Mouse (Mus musculus): ENCODE data around the gene Trappc1.

The Trappc1 gene

GRCm38 (mm10) chr11:69331152-69331551, 7.4 kb downstream of the Trappc1 start:
- DNase-seq (ENCODE audit: low spot score) = no peak

GRCm38 (mm10) chr11:69331929-69332405, 8.2 kb downstream of the Trappc1 start:
- DNase-seq (ENCODE audit: low spot score) = peak; percentile 80

GRCm38 (mm10) chr11:69332713-69333253, 9.0 kb downstream of the Trappc1 start:
- no peak for DNase-seq (ENCODE audit: low spot score)

- no peak for DNase-seq (ENCODE audit: low spot score)
Observed at GRCm38 (mm10) chr11:69333922-69334321, 10.1 kb downstream of the Trappc1 start.

GRCm38 (mm10) chr11:69334796-69335195, 11.0 kb downstream of the Trappc1 start:
- DNase-seq (ENCODE audit: low spot score) = no peak

- DNase-seq (ENCODE audit: low spot score) = peak; percentile 71
Observed at GRCm38 (mm10) chr11:69340161-69341131, 16.7 kb downstream of the Trappc1 start, which contains the start of gene Rnf227. Rnf227 (plus strand) TSS chr11:69340461.

GRCm38 (mm10) chr11:69346441-69346840, 22.7 kb downstream of the Trappc1 start:
- DNase-seq (ENCODE audit: low spot score) = no peak

GRCm38 (mm10) chr11:69356544-69356943, 32.8 kb downstream of the Trappc1 start:
- DNase-seq (ENCODE audit: low spot score) = no peak

GRCm38 (mm10) chr11:69357690-69358089, 33.9 kb downstream of the Trappc1 start:
- DNase-seq (ENCODE audit: low spot score) = no peak

- no peak for DNase-seq (ENCODE audit: low spot score)
Observed at GRCm38 (mm10) chr11:69362021-69362420, 38.2 kb downstream of the Trappc1 start.

- no peak for DNase-seq (ENCODE audit: low spot score)
Observed at GRCm38 (mm10) chr11:69362479-69362878, 38.7 kb downstream of the Trappc1 start.

GRCm38 (mm10) chr11:69364376-69364775, 40.6 kb downstream of the Trappc1 start:
- DNase-seq (ENCODE audit: low spot score) = no peak

GRCm38 (mm10) chr11:69364910-69365309, 41.1 kb downstream of the Trappc1 start:
- peak; percentile 97 for DNase-seq (ENCODE audit: low spot score)

- DNase-seq (ENCODE audit: low spot score) = no peak
Observed at GRCm38 (mm10) chr11:69365722-69366121, 41.9 kb downstream of the Trappc1 start.

GRCm38 (mm10) chr11:69366157-69366854, 42.5 kb downstream of the Trappc1 start:
- peak; percentile 97 for DNase-seq (ENCODE audit: low spot score)

GRCm38 (mm10) chr11:69366855-69367615, 43.3 kb downstream of the Trappc1 start:
- DNase-seq (ENCODE audit: low spot score) = peak; percentile 29

- DNase-seq (ENCODE audit: low spot score) = peak; percentile 28
Observed at GRCm38 (mm10) chr11:69367616-69368355, 44.0 kb downstream of the Trappc1 start.

- DNase-seq (ENCODE audit: low spot score) = peak; percentile 65
Observed at GRCm38 (mm10) chr11:69368356-69369214, 44.8 kb downstream of the Trappc1 start.

GRCm38 (mm10) chr11:69369215-69369989, 45.6 kb downstream of the Trappc1 start, which contains the start of gene Chd3:
Chd3 (minus strand) TSS chr11:69369406.
- DNase-seq (ENCODE audit: low spot score) = no peak
